In genomic region chr3:139152654-139153053, GRCm38 (mm10) we compare ENCODE assay signal across 9 mouse cellular contexts. TPM values are rescaled to one million over a fixed set of nuclear protein-coding genes. Genes with fewer than 3 reads are reported as not detected.
A peak's percentile ranks its signal among the peaks of the same experiment; 100 is the strongest.
DNase-seq lines count a peak whose midpoint lies in the region; ATAC-seq and TF ChIP-seq lines count a peak whose summit lies in the region.
"Had no signal": no experiment of that assay in that cellular context is flagged by ENCODE, and none has a peak within 500 bp of the region (broad histone marks: within the 10 kb centered on the region; RNA-seq: fewer than 3 reads in every experiment).

No protein-coding gene starts in this region.

- H3K9me3 ChIP-seq in hindbrain, postnatal 0 days (ENCODE audit: low read length) = no peaks in the 10 kb centered on the region
- H3K9me3 ChIP-seq in hindbrain, embryonic 10.5 days = no peaks in the 10 kb centered on the region
- H3K9me3 ChIP-seq in neural tube, embryonic 11.5 days (ENCODE audit: control insufficient read depth, low read length) = no peaks in the 10 kb centered on the region
- H3K9me3 ChIP-seq: hindbrain, embryonic 13.5 days had no signal

- 64% methylated on average over 3 of the region's 3 CpGs for WGBS in hindbrain, postnatal 0 days
- 55% methylated on average over 3 of the region's 3 CpGs for WGBS in hindbrain, embryonic 10.5 days
- 61% methylated on average over 3 of the region's 3 CpGs for WGBS in neural tube, embryonic 11.5 days

- DNase-seq in hindbrain, postnatal 0 days (ENCODE audit: low spot score) = no peak
- DNase-seq in hindbrain, embryonic 10.5 days (ENCODE audit: low spot score) = no peak
- DNase-seq in neural tube, embryonic 11.5 days (ENCODE audit: low spot score) = no peak
- no peak for DNase-seq in neural tube, embryonic 10.5 days (ENCODE audit: extremely low spot score, low spot score)
- DNase-seq in cerebellum, adult 18-20 months = peak; percentile 6 to 9
- peak; percentile 24 for DNase-seq in splenic B cell, adult 2 months (ENCODE audit: low read depth, low spot score)
- DNase-seq in spleen, postnatal 4 days (ENCODE audit: low spot score in 2 of 2) = no peak

- no peaks in the 10 kb centered on the region for H3K4me1 ChIP-seq in hindbrain, postnatal 0 days (ENCODE audit: insufficient read depth, low read length)
- no peaks in the 10 kb centered on the region for H3K4me1 ChIP-seq in hindbrain, embryonic 10.5 days (replicated peaks)
- H3K4me1 ChIP-seq in neural tube, embryonic 11.5 days (ENCODE audit: control insufficient read depth, insufficient read depth, low read length) = no peaks in the 10 kb centered on the region
- H3K4me1 ChIP-seq: hindbrain, embryonic 13.5 days had no signal

- H3K4me2 ChIP-seq in hindbrain, postnatal 0 days (ENCODE audit: low read depth, low read length) = no peak overlapping the region
- no peak overlapping the region for H3K4me2 ChIP-seq in neural tube, embryonic 11.5 days (ENCODE audit: low read depth)
- H3K4me2 ChIP-seq: hindbrain, embryonic 13.5 days had no signal

- 0 out of 2 replicates have a peak, but pooled peaks have one; percentile 15 for ATAC-seq in hindbrain, postnatal 0 days
- peak; percentile 35; the same call in 1 of the 2 replicates for ATAC-seq in neural tube, embryonic 11.5 days (ENCODE audit: insufficient read depth, low FRiP score, low TSS enrichment)
- ATAC-seq in monocyte, adult 5-6 weeks (replicated peaks; ENCODE audit: insufficient number of reproducible peaks, low FRiP score, low TSS enrichment, poor library complexity, severe bottlenecking) = no peak

- no peak overlapping the region for H3K27ac ChIP-seq in hindbrain, postnatal 0 days
- no peak overlapping the region for H3K27ac ChIP-seq in hindbrain, embryonic 10.5 days
- no peak overlapping the region for H3K27ac ChIP-seq in neural tube, embryonic 11.5 days (ENCODE audit: low read depth, low read length)
- H3K27ac ChIP-seq: hindbrain, embryonic 13.5 days had no signal

- peak; percentile 23; the same call in 1 of the 2 replicates for TF ChIP-seq CTCF in hindbrain, postnatal 0 days (IDR thresholded peaks at IDR 0.05; ENCODE audit: low read depth)

- no peak overlapping the region for H3K4me3 ChIP-seq in hindbrain, postnatal 0 days (ENCODE audit: low read length)
- H3K4me3 ChIP-seq in hindbrain, embryonic 10.5 days = no peak overlapping the region
- H3K4me3 ChIP-seq in neural tube, embryonic 11.5 days (ENCODE audit: low read depth, low read length) = no peak overlapping the region
- H3K4me3 ChIP-seq: hindbrain, embryonic 13.5 days had no signal

- H3K9ac ChIP-seq in hindbrain, postnatal 0 days (replicated peaks; ENCODE audit: low read length) = no peak overlapping the region
- H3K9ac ChIP-seq in neural tube, embryonic 11.5 days (ENCODE audit: low read length) = no peak overlapping the region
- H3K9ac ChIP-seq: hindbrain, embryonic 13.5 days had no signal

- no peaks in the 10 kb centered on the region for H3K27me3 ChIP-seq in hindbrain, postnatal 0 days (ENCODE audit: insufficient read depth, low read length)
- H3K27me3 ChIP-seq in hindbrain, embryonic 10.5 days (ENCODE audit: insufficient read depth, poor library complexity, severe bottlenecking) = no peaks in the 10 kb centered on the region
- H3K27me3 ChIP-seq in neural tube, embryonic 11.5 days (ENCODE audit: control insufficient read depth, insufficient read depth, low read length) = no peaks in the 10 kb centered on the region
- no peaks in the 10 kb centered on the region for H3K27me3 ChIP-seq in splenic B cell, adult 2 months (ENCODE audit: control insufficient read depth, insufficient read depth, low read length, poor library complexity, severe bottlenecking)
- H3K27me3 ChIP-seq: hindbrain, embryonic 13.5 days had no signal

- H3K36me3 ChIP-seq in hindbrain, postnatal 0 days (ENCODE audit: insufficient read depth, low read length) = no peaks in the 10 kb centered on the region
- H3K36me3 ChIP-seq in hindbrain, embryonic 10.5 days = no peaks in the 10 kb centered on the region
- no peaks in the 10 kb centered on the region for H3K36me3 ChIP-seq in neural tube, embryonic 11.5 days (ENCODE audit: control insufficient read depth, insufficient read depth, low read length)
- no peaks in the 10 kb centered on the region for H3K36me3 ChIP-seq in splenic B cell, adult 2 months (ENCODE audit: control insufficient read depth, insufficient read depth, low read length, poor library complexity, severe bottlenecking)
- H3K36me3 ChIP-seq: hindbrain, embryonic 13.5 days had no signal

RNA-seq across cellular contexts. Expression of gene Stpg2, which starts 52.8 kb away (rescaled TPM):
- not detected in 2 replicates for total RNA-seq in hindbrain, postnatal 0 days (2014; rRNA removed)
- 0.06 and 0.14 TPM in 2 replicates for polyA plus RNA-seq in hindbrain, postnatal 0 days (2015; fragmentation: Nextera tagmentation; extraction: Ambion mirVana)
- not detected in 2 replicates for polyA plus RNA-seq in hindbrain, embryonic 10.5 days (2016; fragmentation: Nextera tagmentation; extraction: Ambion mirVana)
- 0.19 TPM in 1 of 2 replicates, not detected in the other for polyA plus RNA-seq in neural tube, embryonic 11.5 days (2014; fragmentation: Nextera tagmentation; extraction: Ambion mirVana)
- not detected in 3 replicates for total RNA-seq in monocyte, adult 5-6 weeks (2017)

Comparison
In these comparisons a context has a peak if more than half of its experiments do, and no peak if none do; other contexts are left out.
1. DNase-seq: peak in cerebellum, adult 18-20 months (2 of 2) and splenic B cell, adult 2 months (single experiment); none in hindbrain, postnatal 0 days (single experiment), hindbrain, embryonic 10.5 days (single experiment), neural tube, embryonic 11.5 days (single experiment), neural tube, embryonic 10.5 days (single experiment) and spleen, postnatal 4 days (0 of 2).